Mouse (Mus musculus): ENCODE measurements around the gene Olfr1391.
A peak's percentile ranks its signal among the peaks of the same experiment; 100 is the strongest.
"Not testable (repeated sequence)": the region's sequence is repeated elsewhere in the genome, so short reads cannot be mapped to it uniquely, and the experiment has no call there.

Olfr1391 gene

DNA sequence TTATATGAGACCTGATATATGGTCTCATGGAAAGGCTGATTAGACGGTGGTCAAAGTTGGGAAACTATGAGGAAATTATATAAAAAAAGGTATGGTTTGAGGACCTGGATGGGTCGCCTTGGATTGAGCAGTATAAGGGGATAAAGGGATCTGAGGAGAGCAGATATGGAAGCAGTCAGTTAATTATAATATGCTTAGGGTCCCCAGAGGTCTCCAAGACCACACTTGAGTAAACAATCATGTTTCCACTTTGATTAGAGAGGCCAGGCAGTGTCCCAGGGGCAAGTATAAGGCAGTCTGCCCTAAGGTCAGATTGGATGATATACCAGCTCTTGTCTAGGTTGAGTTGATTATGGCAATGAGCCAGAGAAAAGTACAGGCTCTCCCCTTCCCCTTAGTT is at the start of gene Olfr1391:
Gene Olfr1391 (plus strand): TSS at position 301 of the 400 bp plus-strand sequence.
- DNase-seq (ENCODE audit: low read depth) = no peak

- no peak for DNase-seq (ENCODE audit: low read depth)
Observed at GRCm38 (mm10) chr11:49273834-49274519, 48.6 kb upstream of the Olfr1391 start.

DNA sequence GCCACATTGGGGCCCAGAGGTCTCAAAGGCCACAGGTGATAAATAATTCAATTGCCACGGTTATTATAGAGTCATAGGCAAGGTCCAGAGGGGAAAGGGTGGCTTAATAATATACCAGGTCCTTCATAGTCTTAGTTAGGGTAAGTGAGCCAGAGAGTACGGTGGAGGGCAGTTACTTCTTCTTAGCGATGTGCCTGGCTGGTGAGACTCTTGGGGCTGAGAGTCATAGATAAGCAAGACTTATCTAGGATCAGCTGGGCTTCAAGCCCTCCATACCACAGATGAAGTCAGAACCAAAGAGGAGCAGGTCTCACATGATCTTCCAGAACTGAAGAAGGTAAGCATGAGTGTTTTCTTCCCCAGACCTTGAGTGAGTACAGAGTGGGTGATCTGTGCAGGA is 44.3 kb upstream of the Olfr1391 start, which contains the start of gene Olfr1393:
Gene Olfr1393 (plus strand): TSS at position 83 of the 400 bp plus-strand sequence.
- no peak for DNase-seq (ENCODE audit: low read depth)

DNA sequence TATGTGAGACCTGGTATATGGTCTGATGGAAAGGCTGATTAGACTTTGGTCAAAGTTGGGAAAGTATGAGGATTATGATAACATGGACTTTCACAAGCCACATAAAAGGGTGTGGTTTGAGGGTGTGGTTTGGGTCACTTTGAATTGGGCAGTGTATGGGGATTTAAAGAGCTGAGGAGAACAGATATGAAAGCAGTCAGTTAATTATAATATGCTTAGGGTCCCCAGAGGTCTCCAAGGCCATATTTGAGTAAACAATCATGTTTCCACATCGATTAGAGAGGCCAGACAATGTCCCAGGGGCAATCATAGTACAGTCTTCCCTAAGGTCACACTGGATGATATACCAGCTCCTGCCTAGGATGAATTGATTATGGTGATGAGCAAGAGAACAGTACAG is 37.6 kb upstream of the Olfr1391 start, which contains the start of gene Olfr1392:
Gene Olfr1392 (plus strand): TSS at position 301 of the 400 bp plus-strand sequence.
- DNase-seq (ENCODE audit: low read depth) = not testable (repeated sequence)

GRCm38 (mm10) chr11:49287251-49287650 is 35.3 kb upstream of the Olfr1391 start:
- no peak for DNase-seq (ENCODE audit: low read depth)

GRCm38 (mm10) chr11:49292777-49293176 is 29.8 kb upstream of the Olfr1391 start:
- DNase-seq (ENCODE audit: low read depth) = no peak

- DNase-seq (ENCODE audit: low read depth) = no peak
Observed at GRCm38 (mm10) chr11:49304441-49304840, 18.1 kb upstream of the Olfr1391 start, which contains the start of gene Olfr10. Gene Olfr10, plus strand, starts transcription at chr11:49304741.

- DNase-seq (ENCODE audit: low read depth) = peak; percentile 7
Observed at GRCm38 (mm10) chr11:49308547-49308946, 14.0 kb upstream of the Olfr1391 start.

DNA sequence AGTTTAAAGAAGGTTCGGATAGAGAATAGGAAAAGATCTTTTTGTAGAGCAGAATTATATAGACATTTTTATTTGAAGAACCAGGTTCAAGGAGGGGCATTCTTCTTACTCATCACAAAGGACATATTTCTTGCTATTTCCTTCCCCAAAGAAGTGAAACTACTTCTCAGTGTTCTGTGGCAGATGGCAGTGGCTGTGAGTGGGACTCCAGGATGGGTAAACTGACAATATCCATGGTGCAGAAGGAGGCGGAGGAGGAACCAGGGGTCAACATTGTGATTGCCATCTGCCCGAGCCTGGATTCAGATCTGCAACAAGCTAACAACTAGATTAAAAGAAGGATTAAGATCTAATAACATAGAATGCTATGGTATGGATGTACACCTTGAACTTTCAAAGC is 4.2 kb downstream of the Olfr1391 start:
- DNase-seq (ENCODE audit: low read depth) = no peak

- no peak for DNase-seq (ENCODE audit: low read depth)
Observed at GRCm38 (mm10) chr11:49329686-49330085, 7.1 kb downstream of the Olfr1391 start.

DNA sequence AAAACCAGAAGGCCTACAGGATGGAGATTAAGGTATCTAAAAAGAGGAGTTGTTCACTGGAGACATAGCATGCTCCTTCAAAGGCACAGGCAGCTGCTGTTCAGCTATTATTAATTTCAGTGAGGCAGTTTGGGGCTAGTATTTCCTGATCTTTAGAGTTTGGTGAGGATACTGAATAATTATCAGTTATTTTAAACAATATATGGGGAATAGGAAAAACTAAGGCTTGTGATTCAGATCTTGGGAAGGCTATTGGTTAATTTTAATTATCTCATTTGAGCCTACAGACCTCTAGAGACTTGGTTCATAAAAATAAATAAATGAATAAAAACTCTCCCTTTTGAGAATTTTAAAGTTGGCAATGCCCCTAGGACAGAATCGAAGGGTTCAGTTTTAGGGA is 12.3 kb downstream of the Olfr1391 start, which contains the start of gene Olfr1390:
Gene Olfr1390 (plus strand): TSS at position 301 of the 400 bp plus-strand sequence.
- DNase-seq (ENCODE audit: low read depth) = no peak

- peak; percentile 76 for DNase-seq (ENCODE audit: low read depth)
Observed at GRCm38 (mm10) chr11:49337150-49337832, 14.7 kb downstream of the Olfr1391 start.
